Comparison of ENCODE assay signal across 10 mouse cellular contexts in genomic region chr1:87891634-87892033, GRCm38 (mm10). TPM values are rescaled to one million over a fixed set of nuclear protein-coding genes. Genes with fewer than 3 reads are reported as not detected.
DNase-seq lines count a peak whose midpoint lies in the region; ATAC-seq lines count a peak whose summit lies in the region.
"Had no signal": no experiment of that assay in that cellular context is flagged by ENCODE, and none has a peak within 500 bp of the region (broad histone marks: within the 10 kb centered on the region; RNA-seq: fewer than 3 reads in every experiment).

No protein-coding gene starts in this region.

- intact Hi-C loops in heart, postnatal 25 days (cut with DNase I): no loop called here

- peak; percentile 44; the same call in 1 of the 2 replicates for ATAC-seq in lung, embryonic 16.5 days (ENCODE audit: low read depth)
- no peak for ATAC-seq in megakaryocyte-erythroid progenitor cell, adult 5-6 weeks (replicated peaks; ENCODE audit: low FRiP score, low TSS enrichment, poor library complexity, severe bottlenecking)
- ATAC-seq in neural tube, embryonic 15.5 days (ENCODE audit: low FRiP score): no peak

- WGBS in lung, embryonic 16.5 days: 61% methylated on average over 4 of the region's 4 CpGs
- WGBS in neural tube, embryonic 15.5 days: 89% methylated on average over 4 of the region's 4 CpGs

- H3K36me3 ChIP-seq in lung, embryonic 16.5 days (ENCODE audit: control insufficient read depth, insufficient read depth, low read length): no peaks in the 10 kb centered on the region
- no peaks in the 10 kb centered on the region for H3K36me3 ChIP-seq in neural tube, embryonic 15.5 days

- H3K27me3 ChIP-seq in lung, embryonic 16.5 days (ENCODE audit: control insufficient read depth, insufficient read depth, low read depth, low read length): no peaks in the 10 kb centered on the region
- H3K27me3 ChIP-seq in neural tube, embryonic 15.5 days (replicated peaks): no peaks in the 10 kb centered on the region

- H3K4me1 ChIP-seq in lung, embryonic 16.5 days (replicated peaks; ENCODE audit: control insufficient read depth, insufficient read depth, low read length): peaks cover 14% of the 10 kb centered on the region
- no peaks in the 10 kb centered on the region; the same call in 1 of the 2 replicates for H3K4me1 ChIP-seq in neural tube, embryonic 15.5 days

- H3K27ac ChIP-seq in lung, embryonic 16.5 days (ENCODE audit: low read length): peak overlapping the region; percentile 79
- no peak overlapping the region for H3K27ac ChIP-seq in neural tube, embryonic 15.5 days (replicated peaks)

- H3K4me3 ChIP-seq in lung, embryonic 16.5 days (ENCODE audit: low read length): no peak overlapping the region
- no peak overlapping the region for H3K4me3 ChIP-seq in neural tube, embryonic 15.5 days (replicated peaks)

- no peak overlapping the region for H3K9ac ChIP-seq in lung, embryonic 16.5 days (ENCODE audit: low read length)
- no peak overlapping the region for H3K9ac ChIP-seq in neural tube, embryonic 15.5 days (replicated peaks)

- H3K9me3 ChIP-seq in lung, embryonic 16.5 days (ENCODE audit: control insufficient read depth, low read length): no peaks in the 10 kb centered on the region
- no peaks in the 10 kb centered on the region for H3K9me3 ChIP-seq in neural tube, embryonic 15.5 days (replicated peaks)

- H3K4me2 ChIP-seq in lung, embryonic 16.5 days (ENCODE audit: low read depth, low read length): no peak overlapping the region
- no peak overlapping the region for H3K4me2 ChIP-seq in neural tube, embryonic 15.5 days

- DNase-seq in heart, postnatal 4 days: peak; percentile 28
- no peak for DNase-seq in heart, postnatal 25 days (ENCODE audit: low spot score)
- DNase-seq in adipocyte (ENCODE audit: low spot score): peak; percentile 75
- peak; percentile 60 to 76 for DNase-seq in cerebellum, postnatal 25 days
- DNase-seq in urinary bladder, adult 18-20 months (ENCODE audit: low spot score in 2 of 2): no peak
- DNase-seq: gastrocnemius, postnatal 10 days; thymus, adult 18-20 months had no signal

RNA-seq across cellular contexts. Expression of gene Dgkd, which starts 38.5 kb away (rescaled TPM):
- 10 to 100 TPM; 53.4 to 55.2 TPM for total RNA-seq in heart, postnatal 4 days (2021)
- 10 to 100 TPM; 56.5 to 56.7 TPM for total RNA-seq in heart, postnatal 25 days (2021)
- polyA plus RNA-seq in lung, embryonic 16.5 days (2015; fragmentation: Nextera tagmentation; extraction: Ambion mirVana): 32.9 and 33.9 TPM in 2 replicates
- 35.7 and 42.1 TPM in 2 replicates for total RNA-seq in megakaryocyte-erythroid progenitor cell, adult 5-6 weeks (2014; fragmentation: Nextera tagmentation)
- 17.5 and 26.8 TPM in 2 replicates for total RNA-seq in megakaryocyte-erythroid progenitor cell, adult 5-6 weeks (2017)
- 40.7 and 45.4 TPM in 2 replicates for polyA plus RNA-seq in neural tube, embryonic 15.5 days (2015; fragmentation: Nextera tagmentation; extraction: Ambion mirVana)

Comparison
In these comparisons a context has a peak if more than half of its experiments do, and no peak if none do; other contexts are left out.
1. DNase-seq: peak in heart, postnatal 4 days (single experiment), adipocyte (single experiment) and cerebellum, postnatal 25 days (2 of 2); none in heart, postnatal 25 days (single experiment) and urinary bladder, adult 18-20 months (0 of 2).